Mouse (Mus musculus) cerebellum, adult 2 months (tissue): Measurements from ENCODE around the gene Gsk3b.

ENCODE experiments used
- CTCF ChIP-seq: fragments of 200-500 bp; IDR thresholded peaks from 2 replicates; pipeline ENCODE4 v1.5.1; 2011; ENCODE audit warnings: low read depth, mild to moderate bottlenecking, control low read depth, low read length, moderate library complexity, borderline replicate concordance; ENCODE audit not compliant: insufficient read depth
- POLR2A ChIP-seq: fragments of 200-500 bp; IDR thresholded peaks from 2 replicates; pipeline ENCODE4 v1.6.1; 2011; ENCODE audit warnings: low read length, control low read depth, borderline replicate concordance; ENCODE audit not compliant: insufficient read depth

DNA sequence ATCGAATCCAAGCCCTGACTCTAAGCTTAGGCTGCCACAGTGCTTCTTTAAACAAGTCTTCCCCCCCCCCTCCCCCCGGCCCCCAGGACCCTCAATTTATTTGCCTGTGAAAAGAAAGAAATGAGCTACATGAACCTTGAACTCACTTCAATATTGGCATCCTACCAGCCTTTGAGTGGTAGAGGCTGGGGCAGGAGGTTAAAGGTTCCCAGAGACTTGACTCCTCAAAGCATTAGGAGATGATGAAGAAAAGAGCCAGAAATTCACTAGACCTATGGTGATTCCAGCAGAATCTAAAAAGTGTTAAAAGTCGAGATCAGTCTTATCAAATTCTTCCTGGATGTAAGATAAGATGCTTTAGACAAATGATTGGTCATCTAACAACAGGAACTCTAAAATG lies 30.0 kb upstream of the Gsk3b start:
- TF ChIP-seq CTCF (no peak), POLR2A (no peak)
